Mouse (Mus musculus) hindbrain, embryonic 10.5 days (tissue): Measurements from ENCODE around the gene B4galt4. TPM values are rescaled to one million over a fixed set of nuclear protein-coding genes. Genes with fewer than 3 reads are reported as not detected.
A peak's percentile ranks its signal among the peaks of the same experiment; 100 is the strongest.

Experiments
- DNase-seq: peaks from one replicate; pipeline ENCODE4 v3.0.0-alpha.2; 2017; ENCODE audit warnings: low spot score
- H3K27ac ChIP-seq: fragments of 300-500 bp; sonication (generic); 2 replicates; pipeline ENCODE4 v1.5.1; 2016; ENCODE audit warnings: mild to moderate bottlenecking, moderate library complexity
- H3K27me3 ChIP-seq: fragments of 300-500 bp; sonication (generic); 2 replicates; pipeline ENCODE4 v1.6.1; 2016; ENCODE audit warnings: mild to moderate bottlenecking; ENCODE audit not compliant: poor library complexity, insufficient read depth, severe bottlenecking
- H3K36me3 ChIP-seq: fragments of 300-500 bp; sonication (generic); 2 replicates; pipeline ENCODE4 v1.6.1; 2016; ENCODE audit warnings: mild to moderate bottlenecking, moderate library complexity
- H3K4me1 ChIP-seq: fragments of 300-500 bp; sonication (generic); replicated peaks from 2 replicates; pipeline ENCODE4 v1.6.1; 2016; ENCODE audit warnings: mild to moderate bottlenecking
- H3K4me3 ChIP-seq: fragments of 300-500 bp; sonication (generic); 2 replicates; pipeline ENCODE4 v1.5.1; 2016; ENCODE audit warnings: mild to moderate bottlenecking, moderate library complexity
- H3K9me3 ChIP-seq: fragments of 300-500 bp; sonication (generic); 2 replicates; pipeline ENCODE4 v1.6.1; 2016; ENCODE audit warnings: mild to moderate bottlenecking, moderate library complexity
- WGBS: fragments of 180-500 bp; shearing (Covaris S2); methylation state at CpG from one replicate; pipeline ENCODE4 v1.1.7; 2016; 5-methylcytosine and 5-hydroxymethylcytosine counted together
- polyA plus RNA-seq: library from polyadenylated mRNA; unstranded; fragments of >200 nt; fragmentation: Nextera tagmentation; extraction: Ambion mirVana; gene quantifications from 2 replicates; pipeline ENCODE4 v1.2.1, GENCODE M21; 2016

Gene B4galt4
- polyA plus RNA-seq, 1 experiment from 2014 or later = 25.5 TPM

- H3K27me3 ChIP-seq = peaks cover 9% of the 10 kb centered on the region; the same call in 1 of the 2 replicates
- no peak overlapping the region for H3K27ac ChIP-seq
- H3K36me3 ChIP-seq = no peaks in the 10 kb centered on the region
- DNase-seq = no peak
- H3K9me3 ChIP-seq = no peaks in the 10 kb centered on the region
- peak overlapping the region; percentile 90 for H3K4me3 ChIP-seq
- peaks cover 9% of the 10 kb centered on the region for H3K4me1 ChIP-seq
- 86% methylated on average over 13 of the region's 13 CpGs for WGBS
These were observed 710 bp upstream of the B4galt4 start for GRCm38 (mm10) chr16:38741204-38741903.

- Histone ChIP-seq H3K27me3 (peaks cover 9% of the 10 kb centered on the region; the same call in 1 of the 2 replicates), H3K9me3 (no peaks in the 10 kb centered on the region), H3K4me1 (peaks cover 9% of the 10 kb centered on the region), H3K4me3 (peak overlapping the region; percentile 90), H3K27ac (peak overlapping the region; percentile 92), H3K36me3 (no peaks in the 10 kb centered on the region)
- WGBS = 1% methylated on average over 13 of the region's 13 CpGs
- peak; percentile 61 for DNase-seq
These were observed 631 bp downstream of the B4galt4 start for GRCm38 (mm10) chr16:38742659-38743131.

GRCm38 (mm10) chr16:38743941-38744673 lies 2.0 kb downstream of the B4galt4 start:
- 88% methylated on average over 10 of the region's 10 CpGs for WGBS
- DNase-seq = no peak
- Histone ChIP-seq H3K4me3 (no peak overlapping the region), H3K4me1 (peaks cover 9% of the 10 kb centered on the region), H3K27me3 (peaks cover 9% of the 10 kb centered on the region; the same call in 1 of the 2 replicates), H3K27ac (no peak overlapping the region), H3K9me3 (no peaks in the 10 kb centered on the region), H3K36me3 (no peaks in the 10 kb centered on the region)

- DNase-seq = no peak
- H3K4me1 ChIP-seq = peaks cover 13% of the 10 kb centered on the region
- 79% methylated on average over 6 of the region's 6 CpGs for WGBS
These were observed 8.7 kb downstream of the B4galt4 start for GRCm38 (mm10) chr16:38750803-38751202.

GRCm38 (mm10) chr16:38753631-38754030 lies 11.6 kb downstream of the B4galt4 start:
- DNase-seq = peak; percentile 52
- H3K9me3 ChIP-seq = no peaks in the 10 kb centered on the region
- H3K27ac ChIP-seq = peak overlapping the region; percentile 18; the same call in 1 of the 2 replicates
- peaks cover 19% of the 10 kb centered on the region for H3K36me3 ChIP-seq
- H3K4me1 ChIP-seq = peaks cover 17% of the 10 kb centered on the region
- H3K27me3 ChIP-seq = no peaks in the 10 kb centered on the region
- H3K4me3 ChIP-seq = no peak overlapping the region
- WGBS = 57% methylated on average over 11 of the region's 11 CpGs

More at GRCm38 (mm10) chr16:38750803-38751202, 8.7 kb downstream of the B4galt4 start:
- Histone ChIP-seq H3K36me3 (0 out of 2 replicates have a peak, but pooled peaks cover 7% of the 10 kb centered on the region), H3K27ac (no peak overlapping the region), H3K4me3 (no peak overlapping the region), H3K9me3 (no peaks in the 10 kb centered on the region), H3K27me3 (no peaks in the 10 kb centered on the region)

- DNase-seq = no peak
- peaks cover 23% of the 10 kb centered on the region for H3K36me3 ChIP-seq
- peaks cover 22% of the 10 kb centered on the region for H3K4me1 ChIP-seq
- WGBS = 77% methylated on average over 7 of the region's 7 CpGs
- no peak overlapping the region for H3K27ac ChIP-seq
- H3K4me3 ChIP-seq = no peak overlapping the region
- no peaks in the 10 kb centered on the region for H3K9me3 ChIP-seq
- H3K27me3 ChIP-seq = no peaks in the 10 kb centered on the region
These were observed 13.6 kb downstream of the B4galt4 start for GRCm38 (mm10) chr16:38755452-38756176.

- H3K4me3 ChIP-seq = no peak overlapping the region
- H3K4me1 ChIP-seq = peaks cover 22% of the 10 kb centered on the region
- 0 out of 2 replicates have a peak overlapping the region, but pooled peaks have one; percentile 45 for H3K27ac ChIP-seq
- H3K36me3 ChIP-seq = peaks cover 23% of the 10 kb centered on the region
- no peaks in the 10 kb centered on the region for H3K27me3 ChIP-seq
- no peak for DNase-seq
- 73% methylated on average over 5 of the region's 5 CpGs for WGBS
- H3K9me3 ChIP-seq = no peaks in the 10 kb centered on the region
These were observed 14.1 kb downstream of the B4galt4 start for GRCm38 (mm10) chr16:38756177-38756503.

GRCm38 (mm10) chr16:38756572-38756971 lies 14.5 kb downstream of the B4galt4 start:
- Histone ChIP-seq H3K4me3 (no peak overlapping the region), H3K9me3 (no peaks in the 10 kb centered on the region), H3K27me3 (no peaks in the 10 kb centered on the region), H3K4me1 (peaks cover 22% of the 10 kb centered on the region), H3K36me3 (peaks cover 23% of the 10 kb centered on the region), H3K27ac (no peak overlapping the region)
- WGBS = 84% methylated on average over 4 of the region's 4 CpGs
- no peak for DNase-seq

GRCm38 (mm10) chr16:38757626-38758025 lies 15.6 kb downstream of the B4galt4 start:
- Histone ChIP-seq H3K4me1 (peaks cover 21% of the 10 kb centered on the region), H3K36me3 (peaks cover 23% of the 10 kb centered on the region), H3K9me3 (no peaks in the 10 kb centered on the region), H3K27me3 (no peaks in the 10 kb centered on the region), H3K27ac (no peak overlapping the region; the same call in 1 of the 2 replicates), H3K4me3 (no peak overlapping the region)
- DNase-seq = no peak
- 96% methylated on average over 19 of the region's 19 CpGs for WGBS

GRCm38 (mm10) chr16:38758104-38758861 lies 16.2 kb downstream of the B4galt4 start:
- WGBS = 86% methylated on average over 12 of the region's 12 CpGs
- Histone ChIP-seq H3K4me1 (peaks cover 15% of the 10 kb centered on the region), H3K4me3 (no peak overlapping the region), H3K36me3 (peaks cover 27% of the 10 kb centered on the region), H3K27me3 (no peaks in the 10 kb centered on the region), H3K9me3 (no peaks in the 10 kb centered on the region), H3K27ac (no peak overlapping the region; the same call in 1 of the 2 replicates)
- no peak for DNase-seq

GRCm38 (mm10) chr16:38760239-38760638 lies 18.2 kb downstream of the B4galt4 start:
- no peaks in the 10 kb centered on the region for H3K9me3 ChIP-seq
- H3K4me3 ChIP-seq = no peak overlapping the region
- peaks cover 9% of the 10 kb centered on the region; the same call in 1 of the 2 replicates for H3K4me1 ChIP-seq
- no peak for DNase-seq
- H3K27me3 ChIP-seq = no peaks in the 10 kb centered on the region
- H3K36me3 ChIP-seq = peaks cover 25% of the 10 kb centered on the region
- H3K27ac ChIP-seq = no peak overlapping the region
- 95% methylated on average over 5 of the region's 5 CpGs for WGBS

- DNase-seq = no peak
- WGBS = 87% methylated on average over 6 of the region's 6 CpGs
- no peak overlapping the region for H3K27ac ChIP-seq
These were observed 18.8 kb downstream of the B4galt4 start for GRCm38 (mm10) chr16:38760834-38761375.

More at GRCm38 (mm10) chr16:38760834-38761375, 18.8 kb downstream of the B4galt4 start:
- Histone ChIP-seq H3K9me3 (no peaks in the 10 kb centered on the region), H3K27me3 (no peaks in the 10 kb centered on the region), H3K4me1 (peaks cover 9% of the 10 kb centered on the region; the same call in 1 of the 2 replicates), H3K36me3 (peaks cover 25% of the 10 kb centered on the region), H3K4me3 (no peak overlapping the region)
